Mouse (Mus musculus) liver, adult (tissue): Measurements from ENCODE around the gene Lrmda.
A peak's percentile ranks its signal among the peaks of the same experiment; 100 is the strongest.

Experiments
- GATA4 ChIP-seq: IDR thresholded peaks from 2 replicates; pipeline ENCODE4 v1.6.1; 2014; ENCODE audit warnings: mild to moderate bottlenecking, low read length; ENCODE audit not compliant: insufficient replicate concordance

Gene Lrmda

DNA sequence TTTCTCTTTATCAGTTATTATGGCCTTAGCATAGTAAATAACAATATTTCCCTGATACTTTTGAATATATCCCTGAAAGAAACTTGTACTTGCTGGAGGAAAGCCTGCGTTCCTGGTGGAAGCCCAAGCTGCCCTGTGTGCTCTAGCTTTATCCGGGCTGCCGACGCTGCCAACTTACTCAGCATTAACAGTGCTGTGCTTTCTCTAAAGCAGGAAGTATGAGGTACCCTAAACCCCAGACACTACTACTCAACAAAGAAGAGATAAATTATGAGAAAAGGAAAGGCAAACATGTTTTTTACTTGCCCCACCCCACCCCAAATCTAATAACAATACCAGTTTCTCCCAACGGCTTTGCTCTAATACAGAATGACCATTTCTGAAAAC is 240.5 kb downstream of the Lrmda start:
- TF ChIP-seq GATA4, result no peak

DNA sequence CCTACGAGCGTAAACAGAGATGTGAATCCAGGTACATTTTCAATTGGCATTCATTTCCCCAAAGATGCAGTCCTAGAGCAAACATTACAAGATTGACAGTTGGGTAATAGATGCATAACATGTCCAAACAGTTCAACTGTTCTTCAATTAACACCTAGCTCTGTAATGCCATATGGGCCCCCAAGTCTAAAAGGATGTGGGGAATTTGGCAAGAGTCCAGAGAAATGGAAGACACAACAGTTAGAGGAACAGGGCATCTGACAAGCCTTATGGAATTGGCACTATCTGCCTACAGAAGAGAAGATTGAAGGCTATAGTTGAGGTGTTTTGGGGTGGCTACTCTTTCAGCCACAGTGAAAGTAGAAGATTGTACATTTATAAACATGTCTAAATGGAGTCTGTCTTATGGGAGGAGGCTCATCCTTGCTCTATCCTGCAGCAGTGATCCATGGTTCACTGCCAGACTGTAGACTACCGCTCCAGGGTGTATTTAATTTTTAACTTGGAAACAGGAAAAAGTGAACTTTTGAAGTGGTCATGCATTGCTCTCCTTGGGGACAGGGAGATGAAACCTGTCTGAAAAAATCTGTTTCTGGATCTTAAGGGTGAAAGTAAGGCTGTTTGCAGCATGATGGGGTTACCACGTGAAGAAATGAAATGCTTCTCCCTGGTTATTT is 245.9 kb downstream of the Lrmda start:
- no peak for TF ChIP-seq GATA4

DNA sequence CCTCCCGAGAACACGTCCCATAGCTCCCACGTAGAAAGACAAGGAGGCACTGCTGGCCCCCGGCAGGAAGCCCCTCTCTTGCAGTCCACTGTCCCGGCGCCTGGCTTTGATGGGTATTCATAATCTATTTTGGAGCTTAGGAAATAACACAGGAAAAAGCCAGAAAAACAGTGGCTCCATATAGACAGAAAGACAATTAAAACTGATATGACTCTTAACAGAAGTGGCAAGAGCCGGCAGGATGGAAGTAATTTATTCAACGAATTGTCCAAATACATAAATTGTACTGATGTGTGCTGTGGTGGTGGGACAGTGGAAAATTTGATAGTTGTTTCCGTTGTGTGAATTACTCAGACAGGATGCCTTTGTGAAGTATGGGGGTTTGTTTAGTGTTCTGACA is 250.3 kb downstream of the Lrmda start:
- peak; percentile 81 for TF ChIP-seq GATA4

GRCm38 (mm10) chr14:22278053-22278452 is 258.5 kb downstream of the Lrmda start:
- no peak for TF ChIP-seq GATA4

- TF ChIP-seq GATA4, result no peak
These were observed 260.1 kb downstream of the Lrmda start for GRCm38 (mm10) chr14:22279591-22279990.

DNA sequence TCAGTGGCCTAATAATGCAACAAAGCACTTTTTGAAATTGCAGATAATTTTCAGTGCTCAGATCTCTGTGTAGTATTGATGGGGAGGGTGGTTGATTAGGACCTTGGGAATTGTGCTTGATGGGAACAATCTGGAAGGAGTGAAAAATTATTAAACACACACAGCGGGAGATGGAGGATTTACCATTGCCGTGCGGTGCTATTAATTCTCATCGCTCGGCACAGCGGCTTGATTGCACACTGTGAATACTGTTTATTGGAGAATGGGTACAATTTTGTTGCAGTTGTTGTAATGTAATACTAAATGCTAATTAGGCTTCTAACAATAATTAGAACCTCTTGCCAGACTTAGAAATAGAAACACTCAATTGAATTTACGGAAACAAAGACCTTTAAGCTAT is 262.1 kb downstream of the Lrmda start:
- TF ChIP-seq GATA4, result no peak

- no peak for TF ChIP-seq GATA4
These were observed 263.3 kb downstream of the Lrmda start for GRCm38 (mm10) chr14:22282847-22283246.

DNA sequence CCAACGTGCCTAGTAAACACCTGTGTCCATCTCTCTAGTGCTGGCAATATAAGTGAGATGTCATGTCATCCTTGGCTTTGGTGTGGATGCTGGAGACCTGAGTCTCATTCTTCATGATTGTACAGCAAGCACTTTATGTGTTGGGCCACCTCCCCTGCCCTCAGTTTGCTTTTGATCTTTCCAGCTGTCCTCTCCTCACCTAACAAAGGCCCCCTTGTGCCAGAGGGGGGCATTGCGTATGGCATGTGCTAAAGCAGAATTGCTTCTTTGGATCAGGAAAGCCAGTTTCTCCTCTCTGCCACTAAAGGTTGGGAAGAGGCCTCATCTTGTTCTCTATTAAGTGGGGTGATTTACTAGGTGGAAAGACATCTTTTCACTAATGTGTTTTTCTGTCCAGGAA is 264.2 kb downstream of the Lrmda start:
- no peak for TF ChIP-seq GATA4

GRCm38 (mm10) chr14:22284823-22285517 is 265.5 kb downstream of the Lrmda start:
- TF ChIP-seq GATA4, result no peak

- no peak for TF ChIP-seq GATA4
These were observed 266.3 kb downstream of the Lrmda start for GRCm38 (mm10) chr14:22285826-22286225.

GRCm38 (mm10) chr14:22288179-22288578 is 268.7 kb downstream of the Lrmda start:
- TF ChIP-seq GATA4, result no peak

- no peak for TF ChIP-seq GATA4
These were observed 269.9 kb downstream of the Lrmda start for GRCm38 (mm10) chr14:22289380-22289922.

DNA sequence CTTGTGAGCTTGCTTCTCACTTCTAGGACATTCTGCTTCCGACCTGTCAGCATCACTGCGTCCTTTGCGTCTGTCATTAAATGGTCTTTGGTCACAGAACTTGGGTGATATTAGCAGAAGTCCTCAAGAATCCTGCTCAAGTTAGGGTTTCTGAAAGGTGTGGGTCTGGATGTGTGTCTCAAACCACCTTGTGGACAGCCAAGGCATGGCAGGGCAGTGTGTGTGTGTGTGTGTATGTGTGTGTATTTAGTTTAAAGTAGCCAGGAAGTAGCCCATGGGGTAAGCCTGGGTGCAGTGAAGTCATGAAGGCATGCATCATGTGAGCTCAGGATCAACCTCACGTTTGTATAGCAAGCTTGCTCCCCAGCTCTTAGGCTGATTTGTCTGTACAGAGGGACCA is 274.9 kb downstream of the Lrmda start:
- TF ChIP-seq GATA4, result no peak

- no peak for TF ChIP-seq GATA4
These were observed 277.2 kb downstream of the Lrmda start for GRCm38 (mm10) chr14:22296655-22297239.

- no peak for TF ChIP-seq GATA4
These were observed 287.2 kb downstream of the Lrmda start for GRCm38 (mm10) chr14:22306759-22307158.

DNA sequence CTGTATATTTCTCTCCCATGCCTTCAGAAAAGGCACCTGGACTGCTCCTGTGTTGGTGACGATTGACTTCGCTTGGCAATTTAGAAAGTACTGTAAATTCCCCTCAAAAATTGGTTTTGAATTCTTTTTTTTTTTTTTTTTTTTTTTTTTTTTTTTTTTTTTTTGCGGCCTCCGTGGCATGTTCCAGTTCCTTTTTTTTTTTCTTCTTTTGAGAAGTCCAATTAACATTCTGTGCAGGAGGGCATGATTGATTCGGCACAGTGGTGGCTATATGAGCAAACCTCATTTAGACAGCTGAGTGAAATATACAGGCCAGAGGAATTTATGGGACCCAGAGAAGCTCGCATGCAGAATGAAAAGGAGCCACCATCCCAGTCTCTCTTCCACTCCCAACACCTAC is 288.5 kb downstream of the Lrmda start:
- no peak for TF ChIP-seq GATA4
